Mouse (Mus musculus): ENCODE measurements around the gene Cul7. TPM values are rescaled to one million over a fixed set of nuclear protein-coding genes. Genes with fewer than 3 reads are reported as not detected.

Gene Cul7
- polyA plus RNA-seq, 1 experiment = 19.0 TPM

DNA sequence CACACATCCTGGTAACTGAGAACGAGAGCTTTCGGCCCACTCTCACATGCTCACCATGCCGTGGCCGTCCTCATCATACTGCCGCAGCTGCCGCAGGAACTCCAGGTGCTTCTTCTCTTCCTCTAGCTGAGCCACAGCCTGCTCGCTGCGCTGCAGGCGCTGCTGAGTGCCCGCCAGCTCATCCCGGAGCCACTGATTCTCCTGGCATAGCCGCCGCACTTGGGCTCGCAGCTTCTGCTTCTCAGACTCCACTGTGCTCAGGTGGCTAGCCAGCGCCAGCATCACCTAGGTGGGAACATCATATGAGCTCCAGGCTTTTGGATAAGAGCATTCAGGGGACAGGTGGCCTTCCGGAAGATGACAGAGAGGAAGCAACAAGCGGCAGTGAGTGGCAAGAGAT, 8.1 kb upstream of the Cul7 start:
- WGBS = 96% methylated on average over 17 of the region's 17 CpGs
- no peak overlapping the region for H3K4me3 ChIP-seq (ENCODE audit: extremely low read depth, insufficient read depth, insufficient read length)
- no peaks in the 10 kb centered on the region for H3K27me3 ChIP-seq (ENCODE audit: control insufficient read depth, insufficient read depth, low read length)
- no peak for DNase-seq (ENCODE audit: low read depth in 1 of 2, low spot score in 2 of 2)
- peaks cover 3% of the 10 kb centered on the region; the same call in 1 of the 2 replicates for H3K4me1 ChIP-seq (ENCODE audit: control insufficient read depth, insufficient read depth, insufficient read length)
- TF ChIP-seq POLR2A (IDR thresholded peaks at IDR 0.05; ENCODE audit: low read depth, low read length) = no peak
- TF ChIP-seq CTCF (IDR thresholded peaks at IDR 0.05; ENCODE audit: extremely low read depth, insufficient read depth, insufficient read length, insufficient replicate concordance) = no peak
- peaks cover 13% of the 10 kb centered on the region for H3K36me3 ChIP-seq (ENCODE audit: control insufficient read depth, insufficient read depth, low read length)
- H3K27ac ChIP-seq (ENCODE audit: insufficient read depth, low read length) = no peak overlapping the region

DNA sequence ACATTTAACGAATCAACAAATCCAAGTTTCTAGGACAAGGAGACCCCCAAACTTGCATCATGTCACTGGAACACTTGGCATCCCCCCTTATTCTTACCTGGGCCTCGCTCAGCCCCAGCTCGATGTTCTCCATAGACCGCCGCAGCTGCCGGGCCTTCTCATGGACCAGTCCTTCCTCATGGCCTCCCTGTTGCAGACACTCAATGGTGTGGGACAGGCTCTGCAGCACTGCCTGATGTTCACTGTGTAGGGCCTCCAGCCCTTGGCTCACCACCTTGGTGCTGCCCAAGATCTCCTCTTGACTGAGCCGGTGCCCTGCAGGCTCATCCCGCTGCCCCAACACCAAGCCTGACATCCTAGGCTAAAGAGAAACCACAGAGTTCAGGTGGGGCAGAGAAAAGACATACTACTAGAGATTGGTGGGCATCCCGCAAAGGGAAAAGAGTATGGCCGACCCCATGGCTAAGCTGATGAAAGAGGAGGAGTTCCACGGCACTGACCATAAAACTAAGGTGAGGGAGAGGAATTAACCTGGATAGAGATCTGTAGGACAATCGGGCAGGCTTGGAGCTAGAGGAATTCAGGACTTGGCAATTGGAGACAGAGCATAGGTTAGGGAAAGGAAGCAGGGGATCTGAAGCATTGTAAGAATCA, 5.9 kb upstream of the Cul7 start:
- H3K27me3 ChIP-seq (ENCODE audit: control insufficient read depth, insufficient read depth, low read length) = no peaks in the 10 kb centered on the region
- TF ChIP-seq POLR2A (IDR thresholded peaks at IDR 0.05; ENCODE audit: low read depth, low read length) = no peak
- no peak for TF ChIP-seq CTCF (IDR thresholded peaks at IDR 0.05; ENCODE audit: extremely low read depth, insufficient read depth, insufficient read length, insufficient replicate concordance)
- WGBS = 87% methylated on average over 12 of the region's 12 CpGs
- H3K4me3 ChIP-seq (ENCODE audit: extremely low read depth, insufficient read depth, insufficient read length) = no peak overlapping the region
- H3K4me1 ChIP-seq (ENCODE audit: control insufficient read depth, insufficient read depth, insufficient read length) = peaks cover 3% of the 10 kb centered on the region; the same call in 1 of the 2 replicates
- H3K36me3 ChIP-seq (ENCODE audit: control insufficient read depth, insufficient read depth, low read length) = peaks cover 10% of the 10 kb centered on the region
- no peak overlapping the region for H3K27ac ChIP-seq (ENCODE audit: insufficient read depth, low read length)
- no peak for DNase-seq (ENCODE audit: low read depth in 1 of 2, low spot score in 2 of 2)

DNA sequence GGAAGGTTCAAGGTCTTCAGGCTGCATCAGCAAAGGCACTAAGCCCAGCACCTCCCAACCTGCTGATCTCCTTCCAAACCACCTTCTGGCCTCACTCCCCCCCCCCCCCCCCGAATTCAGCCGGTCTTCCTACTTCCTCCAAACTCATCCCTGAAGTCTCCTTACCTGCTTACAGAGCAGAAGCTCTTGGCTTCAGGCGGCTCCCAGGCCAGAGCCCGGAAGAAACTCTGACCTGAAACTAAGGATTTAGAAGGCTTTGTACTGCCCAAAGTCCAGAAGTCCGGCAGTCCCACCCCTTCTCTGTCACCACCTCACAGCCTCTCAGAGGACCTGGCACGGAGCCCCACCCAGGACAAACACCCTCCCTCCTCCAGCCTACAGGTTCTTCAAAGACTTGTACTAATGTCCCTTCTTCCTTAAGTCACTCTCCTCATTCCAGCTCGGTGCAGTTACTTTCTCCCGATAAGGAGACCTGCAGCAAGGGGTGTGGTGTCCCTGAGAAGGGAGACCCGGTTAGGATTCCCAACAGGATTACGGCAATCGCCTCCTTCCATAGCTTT, 5.1 kb upstream of the Cul7 start:
- peaks cover 6% of the 10 kb centered on the region for H3K36me3 ChIP-seq (ENCODE audit: control insufficient read depth, insufficient read depth, low read length)
- peak overlapping the region; percentile 34; the same call in 1 of the 2 replicates for H3K27ac ChIP-seq (ENCODE audit: insufficient read depth, low read length)
- H3K4me3 ChIP-seq (ENCODE audit: extremely low read depth, insufficient read depth, insufficient read length) = peak overlapping the region; percentile 70
- DNase-seq (ENCODE audit: low read depth in 1 of 2, low spot score in 2 of 2) = no peak
- 19% methylated on average over 11 of the region's 11 CpGs for WGBS
- no peaks in the 10 kb centered on the region for H3K27me3 ChIP-seq (ENCODE audit: control insufficient read depth, insufficient read depth, low read length)
- peaks cover 5% of the 10 kb centered on the region; the same call in 1 of the 2 replicates for H3K4me1 ChIP-seq (ENCODE audit: control insufficient read depth, insufficient read depth, insufficient read length)
- TF ChIP-seq CTCF (IDR thresholded peaks at IDR 0.05; ENCODE audit: extremely low read depth, insufficient read depth, insufficient read length, insufficient replicate concordance) (no peak), POLR2A (IDR thresholded peaks at IDR 0.05; ENCODE audit: low read depth, low read length) (no peak)

DNA sequence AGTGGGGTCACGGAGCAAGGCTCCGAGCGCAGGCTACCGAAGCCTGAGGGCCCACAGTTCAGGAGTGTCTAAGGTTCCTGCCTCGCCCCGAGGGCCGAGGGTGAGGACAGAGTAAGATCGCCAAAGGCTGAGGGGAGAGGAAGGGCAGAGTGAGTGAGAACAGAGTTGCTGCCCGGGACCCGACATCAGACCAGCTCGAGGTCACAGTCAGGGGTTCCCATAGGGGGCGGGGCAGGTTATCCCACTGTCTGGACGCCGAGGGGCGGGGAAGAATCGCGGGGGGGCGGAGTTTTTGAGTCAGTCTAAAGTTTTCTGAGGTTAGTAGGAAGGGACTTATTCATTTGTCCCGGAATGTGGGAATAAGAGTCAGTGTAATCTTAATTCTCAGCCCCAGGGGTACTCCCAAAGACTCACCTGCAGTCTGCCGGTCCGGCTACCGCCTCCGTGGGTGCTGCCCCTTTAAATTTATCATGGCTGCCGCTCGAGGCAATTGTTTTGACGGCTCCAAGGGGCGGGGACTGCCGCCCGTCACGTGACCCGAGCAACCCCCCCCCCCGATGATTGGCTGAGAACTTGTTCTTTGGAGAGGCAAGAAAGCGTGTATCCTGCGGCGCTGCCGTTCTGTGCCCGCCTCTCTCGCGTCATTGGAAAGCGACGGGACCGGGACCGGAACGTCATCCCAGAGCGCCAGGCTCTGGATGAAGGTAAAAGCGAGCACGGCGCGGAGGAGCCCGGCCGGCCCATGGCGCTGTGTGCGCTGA, 4.4 kb upstream of the Cul7 start, which contains the start of the genes Klc4 and Mrpl2:
Gene Klc4 (minus strand): TSS at position 462 of the 761 bp plus-strand sequence.
Gene Mrpl2 (plus strand): TSS at position 669 of the 761 bp plus-strand sequence.
- TF ChIP-seq POLR2A (IDR thresholded peaks at IDR 0.05; ENCODE audit: low read depth, low read length) = peak; percentile 75
- no peak for TF ChIP-seq CTCF (IDR thresholded peaks at IDR 0.05; ENCODE audit: extremely low read depth, insufficient read depth, insufficient read length, insufficient replicate concordance)
- Histone ChIP-seq H3K36me3 (ENCODE audit: control insufficient read depth, insufficient read depth, low read length) (peaks cover 6% of the 10 kb centered on the region), H3K27ac (ENCODE audit: insufficient read depth, low read length) (peak within 1 kb of the TSS; percentile 78), H3K4me1 (ENCODE audit: control insufficient read depth, insufficient read depth, insufficient read length) (peaks cover 10% of the 10 kb centered on the region; the same call in 1 of the 2 replicates), H3K4me3 (ENCODE audit: extremely low read depth, insufficient read depth, insufficient read length) (peak within 1 kb of the TSS; percentile 79), H3K27me3 (ENCODE audit: control insufficient read depth, insufficient read depth, low read length) (no peaks in the 10 kb centered on the region)
- under 1% methylated on average over 53 of the region's 53 CpGs for WGBS
- peak; percentile 98 for DNase-seq (ENCODE audit: low read depth in 1 of 2, low spot score in 2 of 2)

DNA sequence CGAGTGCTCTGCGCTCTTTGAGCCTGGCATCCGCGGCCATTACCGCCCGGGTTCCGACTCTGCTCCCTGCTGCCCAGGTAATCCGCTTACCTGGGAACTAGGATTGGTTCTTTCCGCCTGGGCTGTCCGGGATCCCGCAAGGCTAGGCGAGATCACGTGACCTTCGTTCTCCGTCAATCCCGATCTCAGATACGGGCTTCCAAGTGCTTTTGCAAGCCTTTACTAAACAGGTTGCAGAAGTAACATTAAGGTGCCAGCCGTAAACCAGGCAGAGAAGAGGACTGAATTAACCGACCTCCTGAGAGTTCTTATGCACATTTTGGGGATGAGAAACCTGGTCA, 3.8 kb upstream of the Cul7 start:
- DNase-seq (ENCODE audit: low read depth in 1 of 2, low spot score in 2 of 2) = no peak
- peak overlapping the region; percentile 78 for H3K27ac ChIP-seq (ENCODE audit: insufficient read depth, low read length)
- WGBS = 1% methylated on average over 19 of the region's 19 CpGs
- H3K36me3 ChIP-seq (ENCODE audit: control insufficient read depth, insufficient read depth, low read length) = peaks cover 6% of the 10 kb centered on the region
- peaks cover 15% of the 10 kb centered on the region; the same call in 1 of the 2 replicates for H3K4me1 ChIP-seq (ENCODE audit: control insufficient read depth, insufficient read depth, insufficient read length)
- H3K27me3 ChIP-seq (ENCODE audit: control insufficient read depth, insufficient read depth, low read length) = no peaks in the 10 kb centered on the region
- TF ChIP-seq CTCF (IDR thresholded peaks at IDR 0.05; ENCODE audit: extremely low read depth, insufficient read depth, insufficient read length, insufficient replicate concordance) = no peak
- TF ChIP-seq POLR2A (IDR thresholded peaks at IDR 0.05; ENCODE audit: low read depth, low read length) = no peak
- peak overlapping the region; percentile 79 for H3K4me3 ChIP-seq (ENCODE audit: extremely low read depth, insufficient read depth, insufficient read length)

DNA sequence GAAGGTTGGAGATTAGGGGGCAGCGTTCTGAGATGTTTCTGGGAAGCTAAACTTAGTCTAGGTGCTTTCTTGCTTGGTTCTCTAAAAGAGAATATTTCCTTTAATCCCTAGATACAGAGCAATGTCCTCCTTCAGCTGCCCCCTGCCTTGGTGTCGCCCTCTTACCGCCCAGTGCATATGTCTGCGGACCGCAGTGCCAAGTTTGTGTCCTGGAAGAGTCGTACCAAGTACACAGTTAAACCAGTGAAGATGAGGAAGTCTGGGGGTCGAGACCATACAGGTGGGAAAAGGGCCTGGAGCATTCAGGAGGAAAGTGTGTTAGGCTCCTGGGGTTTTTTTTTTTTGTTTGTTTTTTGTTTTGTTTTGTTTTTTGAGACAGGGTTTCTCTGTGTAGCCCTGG, 2.9 kb upstream of the Cul7 start:
- DNase-seq (ENCODE audit: low read depth in 1 of 2, low spot score in 2 of 2) = no peak
- WGBS = 91% methylated on average over 7 of the region's 7 CpGs
- no peak for TF ChIP-seq CTCF (IDR thresholded peaks at IDR 0.05; ENCODE audit: extremely low read depth, insufficient read depth, insufficient read length, insufficient replicate concordance)
- TF ChIP-seq POLR2A (IDR thresholded peaks at IDR 0.05; ENCODE audit: low read depth, low read length) = no peak
- peaks cover 17% of the 10 kb centered on the region; the same call in 1 of the 2 replicates for H3K4me1 ChIP-seq (ENCODE audit: control insufficient read depth, insufficient read depth, insufficient read length)
- H3K27ac ChIP-seq (ENCODE audit: insufficient read depth, low read length) = no peak overlapping the region
- peaks cover 2% of the 10 kb centered on the region; the same call in 1 of the 2 replicates for H3K36me3 ChIP-seq (ENCODE audit: control insufficient read depth, insufficient read depth, low read length)
- H3K4me3 ChIP-seq (ENCODE audit: extremely low read depth, insufficient read depth, insufficient read length) = no peak overlapping the region
- no peaks in the 10 kb centered on the region for H3K27me3 ChIP-seq (ENCODE audit: control insufficient read depth, insufficient read depth, low read length)

Data from spleen, adult 2 months (tissue).